ENCODE assay signal across 30 mouse cellular contexts in genomic region chr4:65373841-65374240, GRCm38 (mm10).
"Had no signal": no experiment of that assay in that cellular context is flagged by ENCODE, and none has a peak within 500 bp of the region (broad histone marks: within the 10 kb centered on the region; RNA-seq: fewer than 3 reads in every experiment).

No protein-coding gene starts in this region.

- H3K4me3 ChIP-seq: left cerebral cortex, adult 2 months; limb, embryonic 10.5 days; limb, embryonic 12.5 days; limb, embryonic 13.5 days; limb, embryonic 15.5 days; liver, embryonic 12.5 days; liver, embryonic 13.5 days; liver, embryonic 15.5 days; lung, embryonic 15.5 days; megakaryocyte, embryonic 14.5 days; midbrain, embryonic 10.5 days; midbrain, embryonic 12.5 days; midbrain, embryonic 13.5 days; midbrain, embryonic 15.5 days; myocyte; neural tube, embryonic 12.5 days; neural tube, embryonic 13.5 days had no signal

- H3K9me3 ChIP-seq: limb, embryonic 10.5 days; limb, embryonic 13.5 days; limb, embryonic 15.5 days; liver, embryonic 12.5 days; liver, embryonic 13.5 days; liver, embryonic 15.5 days; lung, embryonic 15.5 days; midbrain, embryonic 15.5 days; neural tube, embryonic 12.5 days had no signal

- DNase-seq: left cerebral cortex, postnatal 4 days; liver; liver, embryonic 13.5 days; liver, postnatal 0 days; lung, adult 18-20 months; lung, adult 2 months; lung, embryonic 14.5 days; lung, postnatal 10 days; lung, postnatal 14 days; lung, postnatal 4 days; midbrain, embryonic 14.5 days had no signal

- H3K27ac ChIP-seq: left cerebral cortex, adult 2 months; limb, embryonic 10.5 days; limb, embryonic 12.5 days; limb, embryonic 13.5 days; limb, embryonic 15.5 days; liver, embryonic 12.5 days; liver, embryonic 13.5 days; liver, embryonic 14.5 days; liver, embryonic 15.5 days; lung, embryonic 15.5 days; macrophage; midbrain, embryonic 10.5 days; midbrain, embryonic 12.5 days; midbrain, embryonic 13.5 days; midbrain, embryonic 15.5 days; neural tube, embryonic 12.5 days; neural tube, embryonic 13.5 days had no signal

- H3K4me1 ChIP-seq: limb, embryonic 15.5 days; liver, embryonic 12.5 days; liver, embryonic 13.5 days; liver, embryonic 15.5 days; lung, embryonic 15.5 days; megakaryocyte, embryonic 14.5 days; midbrain, embryonic 10.5 days; midbrain, embryonic 12.5 days; midbrain, embryonic 13.5 days; midbrain, embryonic 15.5 days; neural tube, embryonic 12.5 days; neural tube, embryonic 13.5 days had no signal

- H3K4me2 ChIP-seq: limb, embryonic 12.5 days; limb, embryonic 13.5 days; limb, embryonic 15.5 days; liver, embryonic 12.5 days; liver, embryonic 13.5 days; liver, embryonic 15.5 days; lung, embryonic 14.5 days; lung, embryonic 15.5 days; midbrain, embryonic 12.5 days; midbrain, embryonic 13.5 days; midbrain, embryonic 15.5 days; neural tube, embryonic 12.5 days; neural tube, embryonic 13.5 days had no signal

- H3K36me3 ChIP-seq: limb, embryonic 10.5 days; limb, embryonic 12.5 days; limb, embryonic 13.5 days; limb, embryonic 15.5 days; liver, embryonic 12.5 days; liver, embryonic 13.5 days; liver, embryonic 15.5 days; lung, embryonic 15.5 days; midbrain, embryonic 10.5 days; midbrain, embryonic 12.5 days; midbrain, embryonic 15.5 days; neural tube, embryonic 12.5 days; neural tube, embryonic 13.5 days had no signal

- H3K9ac ChIP-seq: limb, embryonic 12.5 days; limb, embryonic 13.5 days; limb, embryonic 15.5 days; liver, embryonic 12.5 days; liver, embryonic 13.5 days; liver, embryonic 14.5 days; liver, embryonic 15.5 days; liver, postnatal 0 days; lung, embryonic 14.5 days; lung, embryonic 15.5 days; midbrain, embryonic 12.5 days; midbrain, embryonic 13.5 days; midbrain, embryonic 15.5 days; neural tube, embryonic 12.5 days; neural tube, embryonic 13.5 days had no signal

- H3K27me3 ChIP-seq: limb, embryonic 12.5 days; limb, embryonic 13.5 days; limb, embryonic 15.5 days; liver, embryonic 12.5 days; liver, embryonic 13.5 days; liver, embryonic 15.5 days; lung, embryonic 15.5 days; megakaryocyte, embryonic 14.5 days; midbrain, embryonic 12.5 days; midbrain, embryonic 13.5 days; midbrain, embryonic 15.5 days; neural tube, embryonic 12.5 days; neural tube, embryonic 13.5 days had no signal

- ATAC-seq: liver, embryonic 12.5 days; lung, postnatal 0 days; midbrain, embryonic 13.5 days; midbrain, embryonic 15.5 days had no signal
